Mouse (Mus musculus) midbrain, embryonic 13.5 days (tissue): Measurements from ENCODE around the gene Spns3. TPM values are rescaled to one million over a fixed set of nuclear protein-coding genes. Genes with fewer than 3 reads are reported as not detected.

ENCODE experiments used
- ATAC-seq: fragments of 200-750 bp; cut with Nextera tagmentation; 2 replicates; pipeline ENCODE4 v1.8.0; 2017; ENCODE audit warnings: mild to moderate bottlenecking, moderate TSS enrichment, moderate library complexity
- H3K27ac ChIP-seq: fragments of 300-500 bp; sonication (generic); 2 replicates; pipeline ENCODE4 v1.5.1; 2015; ENCODE audit warnings: inconsistent platforms, mild to moderate bottlenecking, moderate library complexity
- H3K27me3 ChIP-seq: fragments of 300-500 bp; sonication (generic); 2 replicates; pipeline ENCODE4 v1.6.1; 2015; ENCODE audit warnings: mild to moderate bottlenecking, inconsistent platforms
- H3K36me3 ChIP-seq: fragments of 300-500 bp; sonication (generic); 2 replicates; pipeline ENCODE4 v1.6.1; 2015; ENCODE audit warnings: mild to moderate bottlenecking, inconsistent platforms
- H3K4me1 ChIP-seq: fragments of 300-500 bp; sonication (generic); replicated peaks from 2 replicates; pipeline ENCODE4 v1.6.1; 2015; ENCODE audit warnings: inconsistent platforms
- H3K4me2 ChIP-seq: fragments of 300-500 bp; sonication (generic); replicated peaks from 2 replicates; pipeline ENCODE4 v1.6.1; 2015; ENCODE audit warnings: moderate library complexity, mild to moderate bottlenecking, inconsistent platforms
- H3K4me3 ChIP-seq: fragments of 300-500 bp; sonication (generic); replicated peaks from 2 replicates; pipeline ENCODE4 v1.5.1; 2015; ENCODE audit warnings: mild to moderate bottlenecking, inconsistent platforms
- H3K9ac ChIP-seq: fragments of 300-500 bp; sonication (generic); replicated peaks from 2 replicates; pipeline ENCODE4 v1.6.1; 2015; ENCODE audit warnings: mild to moderate bottlenecking, inconsistent platforms
- H3K9me3 ChIP-seq: fragments of 300-500 bp; sonication (generic); 2 replicates; pipeline ENCODE4 v1.6.1; 2016; ENCODE audit warnings: mild to moderate bottlenecking, inconsistent platforms
- WGBS: fragments of 180-500 bp; shearing (Covaris S2); methylation state at CpG from one replicate; pipeline ENCODE4 v1.1.7; 2015; 5-methylcytosine and 5-hydroxymethylcytosine counted together
- polyA plus RNA-seq: library from polyadenylated mRNA; unstranded; fragments of >200 nt; fragmentation: Nextera tagmentation; extraction: Ambion mirVana; gene quantifications from 2 replicates; pipeline ENCODE4 v1.2.1, GENCODE M21; 2015

Gene Spns3
- polyA plus RNA-seq, 1 experiment from 2014 or later = not detected

- Histone ChIP-seq H3K36me3 (peaks cover 60% of the 10 kb centered on the region), H3K4me2 (no peak overlapping the region), H3K27ac (no peak overlapping the region), H3K9ac (no peak overlapping the region), H3K4me3 (no peak overlapping the region), H3K27me3 (no peaks in the 10 kb centered on the region), H3K9me3 (no peaks in the 10 kb centered on the region), H3K4me1 (peaks cover 6% of the 10 kb centered on the region)
- ATAC-seq = peak; percentile 57
- 28% methylated on average over 5 of the region's 5 CpGs for WGBS
Observed at GRCm38 (mm10) chr11:72455694-72456093, 94.6 kb downstream of the Spns3 start.

GRCm38 (mm10) chr11:72453105-72453953, 97.0 kb downstream of the Spns3 start:
- Histone ChIP-seq H3K27ac (no peak overlapping the region), H3K4me2 (no peak overlapping the region), H3K4me1 (peaks cover 6% of the 10 kb centered on the region), H3K27me3 (no peaks in the 10 kb centered on the region), H3K9me3 (no peaks in the 10 kb centered on the region), H3K4me3 (no peak overlapping the region), H3K36me3 (peaks cover 72% of the 10 kb centered on the region), H3K9ac (no peak overlapping the region)
- WGBS = 65% methylated on average over 15 of the region's 15 CpGs
- ATAC-seq = no peak

- ATAC-seq = no peak
- WGBS = 82% methylated on average over 3 of the region's 3 CpGs
- H3K4me2 ChIP-seq = no peak overlapping the region
Observed at GRCm38 (mm10) chr11:72452140-72452665, 98.1 kb downstream of the Spns3 start.

GRCm38 (mm10) chr11:72447475-72447874, 102.8 kb downstream of the Spns3 start:
- Histone ChIP-seq H3K4me2 (no peak overlapping the region), H3K36me3 (peaks cover 100% of the 10 kb centered on the region), H3K9ac (no peak overlapping the region), H3K27me3 (no peaks in the 10 kb centered on the region), H3K27ac (no peak overlapping the region), H3K4me1 (peaks cover 8% of the 10 kb centered on the region), H3K9me3 (no peaks in the 10 kb centered on the region), H3K4me3 (no peak overlapping the region)
- 88% methylated on average over 8 of the region's 8 CpGs for WGBS
- ATAC-seq = no peak

More at GRCm38 (mm10) chr11:72452140-72452665, 98.1 kb downstream of the Spns3 start:
- Histone ChIP-seq H3K9me3 (no peaks in the 10 kb centered on the region), H3K27me3 (no peaks in the 10 kb centered on the region), H3K4me3 (no peak overlapping the region), H3K27ac (no peak overlapping the region), H3K9ac (no peak overlapping the region), H3K36me3 (peaks cover 79% of the 10 kb centered on the region), H3K4me1 (peaks cover 6% of the 10 kb centered on the region)

- Histone ChIP-seq H3K9ac (no peak overlapping the region), H3K27ac (no peak overlapping the region), H3K4me3 (no peak overlapping the region), H3K9me3 (no peaks in the 10 kb centered on the region), H3K4me2 (no peak overlapping the region), H3K36me3 (peaks cover 92% of the 10 kb centered on the region), H3K4me1 (peaks cover 17% of the 10 kb centered on the region), H3K27me3 (no peaks in the 10 kb centered on the region)
- 88% methylated on average over 6 of the region's 6 CpGs for WGBS
- no peak for ATAC-seq
Observed at GRCm38 (mm10) chr11:72446311-72447105, 103.8 kb downstream of the Spns3 start.

Other genes with a start within 250 kb of the Spns3 start
- gene Xaf1, start 248.9 kb downstream of the Spns3 start, polyA plus RNA-seq = 1.6 and 1.9 TPM in 2 replicates
- gene Fbxo39, start 236.1 kb downstream of the Spns3 start, polyA plus RNA-seq = not detected in 2 replicates
- gene Tekt1, start 188.1 kb downstream of the Spns3 start, polyA plus RNA-seq = 6.4 and 6.8 TPM in 2 replicates
- gene Smtnl2, start 138.8 kb downstream of the Spns3 start, polyA plus RNA-seq = 3.2 and 3.8 TPM in 2 replicates
- not detected in 2 replicates for gene Ggt6, start 115.0 kb downstream of the Spns3 start, polyA plus RNA-seq
- 84.6 and 86.2 TPM in 2 replicates for gene Mybbp1a, start 109.2 kb downstream of the Spns3 start, polyA plus RNA-seq
- gene Spns2, start 60.6 kb downstream of the Spns3 start, polyA plus RNA-seq = 6.4 and 7.8 TPM in 2 replicates
- 106 and 109 TPM in 2 replicates for gene Ube2g1, start 56.8 kb upstream of the Spns3 start, polyA plus RNA-seq
- gene Ankfy1, start 139.5 kb upstream of the Spns3 start, polyA plus RNA-seq = 25.6 and 26.2 TPM in 2 replicates
- gene Cyb5d2, start 245.6 kb upstream of the Spns3 start, polyA plus RNA-seq = 7.0 and 7.7 TPM in 2 replicates
- 14.2 TPM in 2 replicates for gene Zzef1, start 245.7 kb upstream of the Spns3 start, polyA plus RNA-seq